In the genomic region with DNA sequence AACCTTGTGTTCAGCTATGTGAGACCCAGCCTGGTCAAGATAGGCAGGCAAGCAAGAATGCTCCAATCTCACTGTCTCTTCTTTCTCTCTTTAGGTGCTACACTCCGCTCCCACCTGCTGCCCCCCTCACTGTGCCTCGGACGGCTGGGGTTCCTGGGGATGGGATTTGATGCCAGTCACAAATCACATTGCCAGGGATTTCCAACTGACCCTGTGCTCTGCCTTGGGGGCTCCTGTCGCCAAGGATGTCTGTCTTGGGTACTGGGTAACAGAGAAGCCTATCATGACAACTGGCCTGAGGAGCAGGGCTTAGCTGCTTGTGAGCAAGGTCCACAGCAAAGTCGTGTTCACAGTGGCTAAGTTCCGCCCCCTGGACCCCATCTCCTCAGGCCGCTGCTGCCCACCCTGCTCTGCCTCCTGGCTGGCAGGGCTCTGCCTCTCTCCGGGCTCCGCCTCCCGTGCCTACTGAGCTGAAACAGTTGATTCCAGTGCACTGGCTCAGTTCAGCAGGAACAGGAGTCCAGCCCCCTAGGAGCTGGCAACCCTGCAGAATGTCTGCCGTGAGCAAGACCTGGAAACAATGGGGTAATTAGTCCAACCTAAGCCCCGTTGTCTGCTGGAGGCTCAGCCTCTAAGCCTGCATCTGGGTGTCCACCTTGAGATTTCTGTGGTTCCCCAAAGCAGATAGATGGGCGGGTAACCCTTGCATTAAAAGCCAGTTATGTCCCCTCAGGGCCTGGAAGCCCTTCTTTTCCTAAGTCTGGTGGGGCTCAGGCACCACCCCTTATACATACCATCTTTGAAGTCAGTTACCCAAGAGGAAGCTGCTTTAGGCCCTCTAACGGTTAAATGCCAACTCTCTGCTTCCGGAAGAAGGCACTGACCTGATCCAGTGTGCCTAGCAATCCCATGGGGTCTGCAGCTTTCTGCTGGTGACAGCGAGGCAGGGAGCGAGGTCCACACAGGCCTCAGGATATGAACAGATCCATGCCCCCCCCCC, we compare ENCODE assay signal across 8 mouse cellular contexts. TPM values are rescaled to one million over a fixed set of nuclear protein-coding genes. Genes with fewer than 3 reads are reported as not detected.
A peak's percentile ranks its signal among the peaks of the same experiment; 100 is the strongest.
DNase-seq lines count a peak whose midpoint lies in the region; ATAC-seq and TF ChIP-seq lines count a peak whose summit lies in the region.

No protein-coding gene starts in this region.

- H3K27ac ChIP-seq in forebrain, postnatal 0 days (ENCODE audit: low read depth, low read length), result no peak overlapping the region
- H3K27ac ChIP-seq in limb, embryonic 15.5 days, result peak overlapping the region; percentile 78
- H3K27ac ChIP-seq in thymus, adult 2 months (ENCODE audit: control insufficient read depth, insufficient read depth, low read length), result peak overlapping the region; percentile 91

- WGBS in forebrain, postnatal 0 days, result 39% methylated on average over 17 of the region's 17 CpGs
- 54% methylated on average over 17 of the region's 17 CpGs for WGBS in limb, embryonic 15.5 days
- whole genome bisulfite sequencing in thymus, adult 2 months, result 34% methylated on average over 17 of the region's 17 CpGs

- no peak overlapping the region for H3K4me2 ChIP-seq in forebrain, postnatal 0 days (ENCODE audit: low read depth)
- no peak overlapping the region for H3K4me2 ChIP-seq in limb, embryonic 15.5 days

- H3K4me1 ChIP-seq in forebrain, postnatal 0 days (ENCODE audit: insufficient read depth), result 0 out of 2 replicates have a peak, but pooled peaks cover 6% of the 10 kb centered on the region
- H3K4me1 ChIP-seq in limb, embryonic 15.5 days, result peaks cover 49% of the 10 kb centered on the region
- peaks cover 39% of the 10 kb centered on the region for H3K4me1 ChIP-seq in thymus, adult 2 months (replicated peaks; ENCODE audit: control insufficient read depth, insufficient read depth, low read length)

- no peak overlapping the region for H3K4me3 ChIP-seq in forebrain, postnatal 0 days (ENCODE audit: low read depth, low read length)
- H3K4me3 ChIP-seq in limb, embryonic 15.5 days, result no peak overlapping the region
- peak overlapping the region; percentile 4 for H3K4me3 ChIP-seq in thymus, adult 2 months (ENCODE audit: control insufficient read depth, insufficient read depth, low read length)

- peak overlapping the region; percentile 1; the same call in 1 of the 2 replicates for H3K9ac ChIP-seq in forebrain, postnatal 0 days
- H3K9ac ChIP-seq in limb, embryonic 15.5 days, result no peak overlapping the region

- ATAC-seq in forebrain, postnatal 0 days, result 0 out of 2 replicates have a peak, but pooled peaks have one; percentile 10
- no peak for ATAC-seq in limb, embryonic 15.5 days (ENCODE audit: insufficient number of reproducible peaks, low FRiP score, low TSS enrichment, low read depth)

- H3K27me3 ChIP-seq in forebrain, postnatal 0 days (ENCODE audit: insufficient read depth, low read length), result no peaks in the 10 kb centered on the region
- H3K27me3 ChIP-seq in limb, embryonic 15.5 days, result no peaks in the 10 kb centered on the region
- no peaks in the 10 kb centered on the region for H3K27me3 ChIP-seq in thymus, adult 2 months (ENCODE audit: control insufficient read depth, insufficient read depth, low read length)

- H3K9me3 ChIP-seq in forebrain, postnatal 0 days (ENCODE audit: low read length), result no peaks in the 10 kb centered on the region
- no peaks in the 10 kb centered on the region for H3K9me3 ChIP-seq in limb, embryonic 15.5 days

- peak; percentile 66 for DNase-seq in retina, postnatal 1 day
- DNase-seq in retina, embryonic 14.5 days (ENCODE audit: low spot score), result no peak
- DNase-seq in forebrain, postnatal 0 days, result no peak
- DNase-seq in thymus, adult 2 months, result peak; percentile 52
- DNase-seq in spleen, postnatal 14 days (ENCODE audit: low spot score in 2 of 2), result no peak
- no peak for DNase-seq in layer of hippocampus, postnatal 25 days (ENCODE audit: extremely low spot score in 1 of 2, low spot score in 1 of 2)
- DNase-seq in ovary, adult 18-20 months (ENCODE audit: low spot score), result no peak

- TF ChIP-seq POLR2A in thymus, adult 2 months (IDR thresholded peaks at IDR 0.05; ENCODE audit: control insufficient read depth, extremely low read depth, insufficient read depth, low read length, poor library complexity), result no peak

- peaks cover 37% of the 10 kb centered on the region for H3K36me3 ChIP-seq in forebrain, postnatal 0 days (ENCODE audit: insufficient read depth)
- H3K36me3 ChIP-seq in limb, embryonic 15.5 days, result peaks cover 80% of the 10 kb centered on the region
- H3K36me3 ChIP-seq in thymus, adult 2 months (ENCODE audit: control insufficient read depth, insufficient read depth, low read length), result peaks cover 22% of the 10 kb centered on the region

- TF ChIP-seq CTCF in forebrain, postnatal 0 days (IDR thresholded peaks at IDR 0.05; ENCODE audit: low read depth), result no peak
- TF ChIP-seq CTCF in thymus, adult 2 months (IDR thresholded peaks at IDR 0.05; ENCODE audit: borderline replicate concordance, control insufficient read depth, extremely low read depth, insufficient read depth, low read length, poor library complexity), result no peak

RNA-seq across cellular contexts. Expression of a gene that starts 23.7 kb away (rescaled TPM):
- 1.7 and 3.2 TPM in 2 replicates for total RNA-seq in forebrain, postnatal 0 days (2014; rRNA removed)
- polyA plus RNA-seq in forebrain, postnatal 0 days (2015; fragmentation: Nextera tagmentation; extraction: Ambion mirVana), result 10.0 and 13.3 TPM in 2 replicates
- polyA plus RNA-seq in limb, embryonic 15.5 days (2015; fragmentation: Nextera tagmentation; extraction: Ambion mirVana), result 1.8 and 3.0 TPM in 2 replicates
- 5.5 and 8.5 TPM in 2 replicates for polyA plus RNA-seq in thymus, adult 2 months (2012; rRNA removed)
- 1 to 10 TPM; 2.6 to 3.0 TPM for total RNA-seq in layer of hippocampus, postnatal 25 days (2021)

RNA-seq across cellular contexts. Expression of a gene that starts 28.2 kb away (rescaled TPM):
- 36.5 and 47.7 TPM in 2 replicates for total RNA-seq in forebrain, postnatal 0 days (2014; rRNA removed)
- polyA plus RNA-seq in forebrain, postnatal 0 days (2015; fragmentation: Nextera tagmentation; extraction: Ambion mirVana), result 15.1 and 15.5 TPM in 2 replicates
- polyA plus RNA-seq in limb, embryonic 15.5 days (2015; fragmentation: Nextera tagmentation; extraction: Ambion mirVana), result 13.5 and 15.1 TPM in 2 replicates
- 53.0 and 59.0 TPM in 2 replicates for polyA plus RNA-seq in thymus, adult 2 months (2012; rRNA removed)
- total RNA-seq in layer of hippocampus, postnatal 25 days (2021), result 10 to 100 TPM; 16.5 to 20.4 TPM

RNA-seq across cellular contexts. Expression of a gene that starts 40.8 kb away (rescaled TPM):
- 130 and 146 TPM in 2 replicates for total RNA-seq in forebrain, postnatal 0 days (2014; rRNA removed)
- 255 and 310 TPM in 2 replicates for polyA plus RNA-seq in forebrain, postnatal 0 days (2015; fragmentation: Nextera tagmentation; extraction: Ambion mirVana)
- polyA plus RNA-seq in limb, embryonic 15.5 days (2015; fragmentation: Nextera tagmentation; extraction: Ambion mirVana), result 309 and 325 TPM in 2 replicates
- 159 and 193 TPM in 2 replicates for polyA plus RNA-seq in thymus, adult 2 months (2012; rRNA removed)
- 100 to 1,000 TPM; 140 to 152 TPM for total RNA-seq in layer of hippocampus, postnatal 25 days (2021)

RNA-seq across cellular contexts. Expression of a gene that starts 48.4 kb away (rescaled TPM):
- total RNA-seq in forebrain, postnatal 0 days (2014; rRNA removed), result 36.2 and 36.4 TPM in 2 replicates
- polyA plus RNA-seq in forebrain, postnatal 0 days (2015; fragmentation: Nextera tagmentation; extraction: Ambion mirVana), result 32.0 and 39.8 TPM in 2 replicates
- polyA plus RNA-seq in limb, embryonic 15.5 days (2015; fragmentation: Nextera tagmentation; extraction: Ambion mirVana), result 62.0 and 65.5 TPM in 2 replicates
- 89.6 and 107 TPM in 2 replicates for polyA plus RNA-seq in thymus, adult 2 months (2012; rRNA removed)
- 10 to 100 TPM; 18.4 to 20.6 TPM for total RNA-seq in layer of hippocampus, postnatal 25 days (2021)

Comparison
In these comparisons a context has a peak if more than half of its experiments do, and no peak if none do; other contexts are left out.
1. DNase-seq: peak in retina, postnatal 1 day (single experiment) and thymus, adult 2 months (single experiment); none in retina, embryonic 14.5 days (single experiment), forebrain, postnatal 0 days (single experiment), spleen, postnatal 14 days (0 of 2), layer of hippocampus, postnatal 25 days (0 of 2) and ovary, adult 18-20 months (single experiment).